Mouse (Mus musculus) adrenal gland, adult 18-20 months (tissue): ENCODE results near the gene Tma7. TPM values are rescaled to one million over a fixed set of nuclear protein-coding genes. Genes with fewer than 3 reads are reported as not detected.
A peak's percentile ranks its signal among the peaks of the same experiment; 100 is the strongest.

Source experiments
- DNase-seq, 2 experiments: peaks; one replicate each; pipeline ENCODE4 v3.0.0; 2021 to 2022; ENCODE audit warnings: low spot score in 2 of 2
- total RNA-seq, 2 experiments: library from RNA; stranded (reverse); gene quantifications; 1 replicate in 1 of 2; 2 replicates in 1 of 2; pipeline ENCODE4 v1.2.3; 2021

Tma7 gene
- total RNA-seq, 2 experiments from 2014 or later: 319 to 392 TPM

DNA sequence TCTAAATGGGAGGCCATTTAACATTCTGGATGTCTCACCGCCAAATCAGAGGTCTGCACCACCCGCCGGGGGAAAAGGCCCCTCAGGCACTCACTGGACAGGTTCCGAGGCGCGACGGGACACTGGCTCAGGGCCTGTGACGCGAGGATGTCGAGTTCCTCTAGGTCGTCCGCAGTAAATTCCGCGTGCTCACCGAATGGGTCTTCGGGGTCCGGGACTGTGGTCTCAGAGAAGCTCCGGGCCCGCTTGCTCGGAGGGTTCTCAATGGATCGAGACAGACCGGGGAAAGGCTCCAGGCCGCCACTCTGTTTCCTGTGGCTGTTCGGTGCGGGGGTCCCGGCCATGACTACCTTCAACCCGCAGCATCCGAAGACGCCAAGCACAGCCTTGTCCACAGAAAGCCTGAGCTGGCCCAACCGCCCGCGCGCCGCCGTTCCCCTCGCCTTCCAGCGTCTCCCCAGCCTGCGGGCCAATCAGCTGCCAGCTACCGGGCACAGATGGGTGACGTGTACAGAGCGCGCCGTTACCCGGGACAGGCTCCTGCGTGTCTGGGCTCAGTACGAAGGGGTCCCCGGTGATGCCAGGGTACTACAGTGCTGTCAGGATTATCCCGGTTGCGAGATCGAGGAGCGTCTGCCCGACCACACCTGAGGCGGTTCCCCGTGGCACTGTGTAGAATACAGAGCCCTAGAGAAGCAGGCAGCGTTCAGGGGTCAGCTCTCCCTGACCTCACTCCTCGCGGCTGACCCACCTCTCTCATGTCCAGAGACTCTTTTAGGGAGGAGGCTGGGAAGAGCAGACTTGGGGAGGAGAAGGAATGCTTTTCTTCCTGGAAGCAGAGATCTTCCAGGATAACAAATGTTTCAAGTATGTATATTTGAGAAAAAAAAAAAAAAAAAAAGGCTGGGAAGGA lies 8.5 kb downstream of the Tma7 start, which contains the start of gene Atrip:
Atrip (minus strand) TSS at position 464 of the 913 bp plus-strand sequence.
- peak; percentile 91 for DNase-seq

DNA sequence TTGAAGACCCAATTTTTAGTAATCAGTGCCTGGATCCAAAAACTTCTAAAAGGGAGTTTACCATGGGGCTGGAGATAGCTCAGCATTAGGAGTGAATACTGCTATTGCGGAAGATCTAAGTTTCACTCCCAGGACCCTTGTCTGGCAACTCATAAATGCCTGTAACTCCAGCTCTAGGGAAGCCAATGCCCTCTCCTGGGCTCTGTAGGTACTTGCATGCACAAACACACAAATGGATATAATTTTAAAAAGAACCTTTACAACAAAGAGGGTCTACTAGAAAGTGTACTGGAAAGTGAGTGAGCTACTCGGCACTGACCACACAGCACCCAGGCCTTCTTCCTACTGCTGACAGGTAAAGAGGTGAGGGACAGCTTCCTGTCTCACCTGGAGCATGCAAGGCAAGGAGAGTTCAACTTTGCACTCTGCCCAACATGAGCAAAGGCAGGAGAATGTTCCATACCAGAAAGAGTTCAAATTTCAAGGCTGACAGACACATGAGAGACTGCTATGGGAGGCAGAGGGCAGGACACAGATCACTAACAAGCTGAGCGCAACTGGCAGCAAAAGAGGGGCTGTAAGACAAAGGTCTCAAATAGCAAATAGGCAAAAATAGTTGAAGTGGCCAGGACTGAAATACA lies 14.2 kb downstream of the Tma7 start:
- DNase-seq: no peak

DNA sequence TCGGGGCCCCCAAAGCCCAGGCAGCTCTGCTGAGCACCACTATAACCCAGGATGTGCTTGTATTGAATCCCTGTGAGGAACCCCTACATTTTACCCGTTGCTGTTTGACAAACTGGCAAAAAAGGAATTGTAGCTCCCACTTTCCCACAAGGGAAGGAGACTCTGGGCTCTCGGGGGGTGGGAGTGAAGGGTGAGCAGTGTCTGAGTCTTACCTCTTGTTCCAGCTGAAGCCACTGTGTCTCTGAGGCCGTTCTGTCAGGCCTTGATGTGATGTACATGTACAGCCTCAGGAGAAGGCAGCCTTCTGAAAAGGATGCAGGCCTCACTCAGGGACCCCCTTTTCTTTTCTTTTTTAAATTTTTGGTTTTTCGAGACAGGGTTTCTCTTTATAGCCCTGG lies 21.5 kb downstream of the Tma7 start:
- no peak for DNase-seq

DNA sequence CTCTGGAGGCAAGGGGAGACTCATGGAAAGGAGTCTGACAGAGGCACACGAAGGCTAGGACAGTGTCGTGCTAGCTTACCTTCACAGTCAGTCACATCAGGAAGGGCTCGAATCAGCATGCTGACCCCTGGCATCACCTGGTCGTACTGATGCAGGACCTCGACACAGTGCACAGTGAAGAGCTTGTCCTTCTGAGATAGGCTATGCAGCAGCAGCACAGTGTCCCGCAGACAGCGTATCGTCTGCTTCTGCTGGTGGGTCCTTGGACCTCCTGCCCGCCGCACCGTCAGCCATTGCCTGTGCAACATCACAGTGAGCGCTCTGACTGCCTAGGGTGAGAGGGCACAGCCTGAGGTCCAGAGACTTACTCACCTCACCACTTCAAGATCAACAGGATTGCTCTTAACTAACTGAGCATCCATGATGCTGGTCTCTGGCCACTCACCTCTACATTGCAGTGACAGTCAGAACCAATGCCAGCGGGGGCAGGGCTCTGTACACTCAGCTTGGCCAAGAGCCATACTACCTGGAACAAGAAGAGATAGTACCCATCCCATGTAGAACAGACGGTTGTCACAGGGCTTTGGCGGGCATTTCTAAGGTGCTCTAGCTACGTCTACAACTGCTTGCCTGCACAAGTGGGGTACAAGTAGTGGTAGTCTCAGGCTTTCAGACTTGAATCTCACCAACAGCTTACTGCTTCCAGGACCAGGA lies 22.0 kb downstream of the Tma7 start:
- DNase-seq: no peak

DNA sequence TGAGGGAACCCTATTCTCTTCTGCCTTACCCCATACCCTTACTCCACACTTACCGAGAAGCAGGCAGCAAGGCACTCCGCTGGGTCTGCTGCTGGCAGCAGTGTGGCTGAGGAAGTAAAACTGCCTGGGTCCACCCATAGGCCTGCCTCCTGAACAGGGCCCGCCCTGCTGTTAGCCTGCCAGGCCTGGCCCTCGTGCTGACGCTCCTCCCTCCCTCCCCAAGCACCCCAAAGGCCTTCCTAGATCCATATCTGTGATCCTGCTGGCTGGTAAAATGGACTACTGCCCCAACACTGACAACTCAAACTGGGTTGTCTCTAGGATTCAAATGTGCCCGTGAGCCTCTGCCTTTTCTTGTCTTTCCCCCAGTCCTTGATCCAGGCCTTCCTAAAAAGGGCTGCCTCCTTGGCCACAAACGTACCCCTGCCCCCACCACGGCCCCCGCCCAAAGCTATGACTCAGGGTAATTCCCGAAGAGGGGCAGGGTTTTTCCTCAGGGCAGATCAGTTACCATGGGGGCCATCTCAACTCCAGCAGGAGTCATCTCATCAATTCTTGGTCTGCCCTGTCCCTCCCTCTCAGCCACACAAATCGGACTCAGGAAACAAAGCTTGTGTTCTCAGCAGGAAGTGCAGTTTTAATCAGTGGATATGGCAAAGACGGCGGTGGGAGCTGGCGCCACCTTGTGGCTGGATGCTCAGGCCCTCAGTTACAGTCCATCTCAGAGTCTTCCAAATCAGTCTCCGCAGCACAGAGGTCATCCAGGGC lies 23.1 kb downstream of the Tma7 start, which contains the start of gene Trex1:
Trex1 (minus strand) TSS at position 599 of the 768 bp plus-strand sequence.
- peak; percentile 85 to 90 for DNase-seq

DNA sequence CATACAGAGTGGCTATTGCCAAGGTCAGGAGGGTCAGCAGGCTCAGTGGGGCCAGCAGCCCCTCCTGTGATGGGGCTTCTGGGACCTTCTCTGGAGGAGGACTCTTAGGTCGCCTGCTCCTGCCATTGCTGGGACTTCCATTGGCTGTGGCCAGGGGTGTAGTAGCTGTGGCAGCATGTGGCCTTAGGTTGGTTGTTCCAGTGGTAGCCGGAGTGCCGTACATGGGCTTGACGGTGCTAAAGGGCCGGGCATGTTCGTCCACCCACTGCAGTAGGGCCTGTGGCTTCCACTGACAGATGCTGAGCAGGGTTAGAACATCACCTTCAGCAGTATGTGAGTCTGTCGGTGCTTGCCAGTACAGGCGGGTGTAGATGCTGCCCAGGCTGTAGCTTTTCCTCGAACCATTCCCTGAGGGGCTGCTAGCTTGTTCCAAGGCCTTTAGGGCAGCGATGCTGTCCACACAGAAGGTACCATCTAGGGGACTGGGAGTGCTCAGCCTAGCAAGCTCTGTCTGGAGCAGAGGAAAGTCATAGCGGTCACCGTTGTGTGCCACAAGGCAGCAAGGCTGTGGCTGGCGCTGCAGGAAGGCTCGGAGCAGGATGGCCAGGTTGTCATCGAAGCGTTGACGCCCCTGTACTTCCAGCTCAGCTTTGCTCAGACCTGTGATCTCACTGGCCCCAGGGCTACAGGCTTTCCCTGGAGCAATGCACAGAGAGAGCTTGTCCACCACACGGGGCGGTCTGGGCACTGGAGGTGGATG lies 24.2 kb downstream of the Tma7 start:
- DNase-seq: no peak

DNA sequence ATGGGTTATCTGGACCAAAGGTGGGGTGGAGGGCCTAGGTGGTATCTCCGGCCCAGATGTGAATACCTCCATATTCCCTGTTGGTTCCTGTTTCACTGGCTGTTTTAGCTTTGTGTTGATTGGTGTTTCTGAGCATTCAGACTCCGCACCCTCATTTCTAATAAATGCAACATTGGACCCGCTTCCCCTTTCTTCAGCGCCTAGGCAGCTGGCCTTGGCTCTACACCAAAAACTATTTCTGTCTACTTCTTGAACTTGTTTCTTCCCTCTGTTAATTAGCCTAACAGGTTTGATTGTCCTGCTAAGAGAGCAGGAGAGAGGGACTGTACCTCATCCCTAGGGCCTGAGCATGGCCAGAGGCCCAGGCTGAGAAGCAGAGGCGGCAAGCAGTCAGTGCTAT lies 24.8 kb downstream of the Tma7 start:
- DNase-seq: no peak

DNA sequence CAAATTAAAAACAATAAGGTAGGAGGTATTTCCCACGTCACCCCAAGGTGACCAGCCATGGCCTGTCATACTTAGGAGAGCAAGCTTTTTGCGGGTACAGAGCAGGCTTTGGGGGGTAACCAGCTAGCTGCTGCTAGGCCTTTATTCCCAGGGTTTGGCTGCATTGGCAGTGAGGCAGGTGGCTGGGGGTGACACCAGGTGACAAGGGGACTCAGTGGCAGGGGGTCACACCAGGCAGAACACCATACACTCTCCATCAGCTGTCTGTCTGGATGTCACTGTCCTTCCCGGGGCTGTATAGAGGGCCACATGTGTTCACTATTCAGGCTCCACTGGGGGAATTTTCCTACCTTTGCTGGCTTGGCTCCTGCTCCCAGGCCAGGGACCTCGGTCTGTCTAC lies 25.5 kb downstream of the Tma7 start:
- no peak for DNase-seq

DNA sequence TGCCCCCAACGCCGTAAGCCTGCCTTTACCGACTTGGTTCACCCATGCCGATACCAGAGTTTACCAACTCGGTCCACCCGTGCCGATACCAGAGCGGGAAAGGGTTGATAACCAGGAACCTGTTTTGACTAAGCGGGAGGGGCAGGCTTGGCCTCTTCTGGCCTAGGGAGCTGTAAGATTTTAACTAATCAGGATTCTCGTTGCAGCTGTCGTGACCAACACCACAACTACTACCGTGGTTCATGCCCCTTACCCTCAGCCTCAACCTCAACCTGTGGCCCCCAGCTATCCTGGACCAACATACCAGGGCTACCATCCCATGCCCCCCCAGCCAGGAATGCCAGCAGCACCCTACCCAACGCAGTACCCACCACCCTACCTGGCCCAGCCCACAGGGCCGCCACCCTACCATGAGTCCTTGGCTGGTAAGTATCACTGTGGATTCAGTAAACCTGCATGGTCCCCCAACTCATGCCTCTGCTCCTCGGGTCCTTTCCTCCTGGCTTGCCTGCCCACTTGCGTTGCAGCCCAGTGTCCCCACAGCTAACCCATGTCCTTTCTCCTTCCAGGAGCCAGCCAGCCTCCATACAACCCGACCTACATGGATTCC lies 26.2 kb downstream of the Tma7 start:
- DNase-seq: no peak

DNA sequence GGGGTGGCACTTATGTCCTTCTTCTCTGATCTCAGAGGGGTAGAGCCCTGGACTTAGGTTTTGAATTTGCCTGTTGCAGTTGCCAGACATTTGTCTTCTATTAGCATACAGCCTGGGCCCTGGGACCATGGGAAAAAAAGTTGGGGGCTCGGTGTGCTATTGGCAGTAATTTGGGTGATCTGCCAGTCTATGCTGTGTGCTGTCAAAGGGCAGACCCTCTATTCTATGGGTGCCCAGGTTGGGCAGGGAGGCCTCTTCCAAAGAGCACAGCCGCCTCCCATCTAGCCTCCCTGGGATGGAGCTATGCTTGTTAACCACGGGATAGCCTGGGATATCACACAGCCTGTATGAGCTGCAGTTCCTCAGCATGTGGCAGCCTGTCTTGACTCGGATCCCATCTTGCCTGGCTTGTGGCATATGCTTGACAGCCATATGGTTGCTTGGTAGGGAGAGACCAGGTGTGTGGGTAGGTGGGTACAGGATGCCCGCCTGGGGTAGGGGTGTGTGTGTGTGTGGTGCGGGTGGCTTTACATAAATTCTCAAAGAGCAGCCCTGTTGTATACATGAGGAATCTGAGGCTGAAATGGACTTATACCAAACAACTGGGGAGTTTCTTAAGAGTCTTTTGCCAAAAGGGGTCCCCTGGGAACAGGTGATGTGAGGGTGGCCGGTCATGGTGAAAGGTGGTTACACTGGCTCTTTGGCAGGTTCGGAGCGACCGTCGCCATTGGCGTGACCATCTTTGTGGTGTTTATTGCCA lies 26.9 kb downstream of the Tma7 start:
- DNase-seq: no peak

DNA sequence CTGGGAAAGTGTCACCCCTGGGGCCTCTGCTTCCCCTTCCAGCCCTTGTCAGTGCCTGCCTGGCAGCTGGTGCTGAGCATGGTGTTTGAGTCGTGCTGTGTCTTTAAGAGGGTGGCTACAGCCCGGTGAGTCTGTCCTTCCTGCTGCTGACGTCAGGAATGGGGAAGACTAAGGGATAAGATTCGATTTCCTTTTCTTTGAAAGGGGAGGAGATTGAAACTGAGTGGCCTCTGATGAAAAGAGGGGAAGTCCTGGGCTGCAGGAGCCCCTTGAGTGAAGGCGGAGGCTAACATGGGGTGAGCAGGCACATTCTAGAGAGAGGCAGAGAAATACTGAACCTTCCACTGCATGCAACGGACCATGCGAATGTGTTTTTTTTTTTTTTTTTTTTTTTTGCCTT lies 27.7 kb downstream of the Tma7 start:
- peak; percentile 46 to 49 for DNase-seq

DNA sequence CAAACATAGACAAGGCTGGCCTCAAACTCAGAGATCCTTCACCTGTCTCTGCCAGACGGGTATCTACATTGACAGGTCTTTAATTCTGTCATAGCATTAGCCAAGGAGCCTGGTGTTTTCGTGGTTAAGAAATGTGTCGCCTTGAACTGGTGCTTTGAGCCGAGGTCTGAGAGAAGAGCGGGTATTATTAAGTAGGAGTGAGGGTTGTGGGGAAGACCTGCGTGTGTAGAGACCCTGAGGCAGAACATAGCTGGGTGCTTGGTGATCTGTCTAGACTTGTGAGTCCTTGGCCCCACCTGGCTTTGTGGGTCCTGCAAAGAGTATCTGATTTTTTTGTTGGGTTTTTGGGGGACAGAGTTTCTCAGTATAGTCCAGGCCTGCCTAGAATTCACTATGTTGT lies 28.5 kb downstream of the Tma7 start:
- DNase-seq: no peak

DNA sequence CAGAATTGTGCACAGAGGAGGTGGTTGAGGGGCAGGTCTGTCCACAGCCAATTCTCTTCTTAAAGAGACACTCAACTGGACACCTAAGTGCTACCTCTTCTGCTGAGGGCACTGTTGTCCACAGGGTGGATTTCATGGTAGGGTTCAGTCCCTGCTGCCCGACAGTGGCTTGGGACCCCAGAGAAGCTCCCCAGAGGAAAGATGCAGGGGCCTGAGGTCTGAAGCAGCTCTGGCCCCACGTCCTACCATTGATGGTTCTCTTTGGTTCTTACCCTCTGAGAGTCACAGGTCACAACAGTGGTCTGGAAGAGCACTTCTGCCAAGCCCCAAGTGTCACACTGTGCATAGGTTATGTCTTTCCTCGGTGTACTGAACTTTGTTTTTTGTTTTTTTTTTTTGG lies 29.0 kb downstream of the Tma7 start:
- no peak for DNase-seq

DNA sequence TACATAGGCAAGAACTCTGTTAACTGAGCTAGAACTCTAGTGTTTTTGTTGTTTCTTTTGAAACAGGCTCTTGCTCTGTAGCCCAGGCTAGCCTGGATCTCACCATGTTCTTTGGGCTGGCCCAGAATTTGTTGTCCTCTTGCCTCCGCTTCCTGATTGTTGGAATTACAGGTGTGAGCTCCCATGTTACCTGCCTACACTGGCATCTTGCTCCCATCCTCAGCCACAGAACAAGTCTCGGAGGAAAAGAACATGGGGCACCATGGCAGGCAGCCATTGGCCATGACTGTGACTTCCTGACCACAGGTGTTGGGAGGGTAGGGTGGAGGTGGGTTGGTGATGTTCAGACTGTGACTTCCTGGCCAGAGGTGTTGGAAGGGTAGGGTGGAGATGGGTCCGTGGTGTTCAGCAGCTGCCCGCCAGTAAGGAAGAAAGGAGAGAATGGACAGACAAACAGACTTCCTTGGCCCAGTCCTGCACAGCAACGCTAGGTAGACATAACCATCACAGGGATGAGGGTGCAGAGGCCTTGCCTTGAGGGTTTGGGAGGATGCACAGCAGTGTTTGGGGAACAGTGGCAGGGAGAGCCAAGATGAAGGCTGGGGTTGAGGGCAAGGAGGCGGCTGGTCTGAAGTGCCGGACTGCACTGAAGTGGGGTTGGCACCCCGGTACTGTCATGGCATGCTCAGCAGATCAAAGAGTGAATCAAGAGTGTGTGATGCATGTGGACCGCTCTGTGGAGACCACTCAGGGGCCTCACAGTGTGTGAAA lies 29.7 kb downstream of the Tma7 start:
- DNase-seq: no peak

DNA sequence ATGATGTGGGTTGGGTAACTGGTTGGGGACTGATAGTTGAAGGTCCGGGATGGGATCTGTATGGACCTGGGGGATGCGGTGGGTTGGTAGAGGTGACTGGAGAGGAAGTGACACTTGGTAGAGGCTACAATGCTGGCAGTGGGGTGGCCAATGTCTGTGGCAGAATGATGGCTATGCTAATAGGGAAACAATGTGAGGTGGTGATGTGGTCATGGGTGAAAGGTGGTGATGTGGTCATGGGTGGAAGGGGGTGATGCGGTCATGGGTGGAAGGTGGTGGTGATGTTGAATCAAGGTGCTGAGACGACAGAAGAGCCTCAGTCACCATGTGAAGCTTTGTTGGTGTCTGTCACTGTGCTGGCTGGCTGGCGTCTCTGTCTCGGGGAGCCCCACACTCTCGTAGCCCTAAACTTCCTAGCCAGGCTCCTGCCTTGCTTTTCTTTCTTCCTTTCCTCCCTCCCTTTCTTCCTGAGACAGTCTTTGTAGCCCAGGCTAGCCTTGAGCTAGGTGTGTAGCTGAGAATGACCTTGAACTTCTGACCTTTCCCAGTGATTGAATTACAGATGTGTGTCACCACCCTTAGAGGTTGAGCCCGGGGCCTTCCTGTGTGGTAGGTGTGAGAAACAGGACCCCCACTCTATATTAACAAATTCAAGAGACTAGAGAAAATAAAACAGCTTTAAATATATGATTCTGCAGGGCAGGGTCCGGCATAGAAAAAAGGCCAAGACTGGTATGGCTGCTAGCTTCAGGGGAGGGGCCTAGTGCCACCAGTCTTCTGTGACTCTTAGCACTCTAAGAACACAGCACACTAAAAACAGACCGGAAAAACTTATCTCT lies 30.5 kb downstream of the Tma7 start:
- no peak for DNase-seq

DNA sequence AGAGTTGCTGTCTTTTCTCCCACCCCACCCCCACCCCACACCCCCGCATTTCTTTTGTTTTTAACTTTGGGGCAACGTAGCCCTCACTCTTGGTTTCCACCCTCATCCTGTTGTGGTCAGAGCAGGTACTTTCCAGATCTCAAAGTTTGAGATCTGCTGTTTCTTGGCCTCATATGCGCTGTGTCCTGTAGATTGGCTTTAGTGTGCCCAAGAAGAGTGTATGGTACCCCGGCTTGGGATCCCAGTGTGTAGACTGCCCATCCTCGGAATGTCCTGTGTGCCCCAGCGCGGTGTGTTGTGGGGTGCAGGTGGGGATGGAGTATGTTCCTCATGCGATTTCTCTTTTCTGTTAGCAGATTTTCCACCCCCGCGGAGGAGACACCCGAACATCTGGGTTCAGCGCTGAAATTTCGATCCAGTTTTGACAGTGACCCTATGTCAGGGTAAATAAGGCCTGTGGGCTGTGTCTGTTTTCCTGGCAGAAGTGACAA lies 31.3 kb downstream of the Tma7 start:
- DNase-seq: no peak

DNA sequence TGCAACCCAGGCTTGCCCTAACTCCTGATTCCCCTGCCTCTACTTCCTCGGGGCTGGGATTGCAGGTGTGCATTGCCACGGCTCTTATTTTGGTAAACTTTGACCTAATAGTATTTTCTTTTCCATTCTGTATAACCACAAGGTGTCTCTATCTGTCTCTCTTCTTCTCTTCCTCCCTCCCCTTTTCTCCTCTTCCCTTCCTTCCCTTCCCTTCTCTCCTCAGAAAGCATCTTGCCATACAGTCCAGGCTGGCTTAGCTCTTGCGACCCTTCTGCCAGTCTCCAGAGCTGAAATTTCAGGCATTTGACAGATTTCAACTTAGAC lies 31.8 kb downstream of the Tma7 start:
- DNase-seq: no peak
